Mouse (Mus musculus) heart, embryonic 15.5 days (tissue): Measurements from ENCODE around the gene Gabrb3. TPM values are rescaled to one million over a fixed set of nuclear protein-coding genes. Genes with fewer than 3 reads are reported as not detected.
A peak's percentile ranks its signal among the peaks of the same experiment; 100 is the strongest.

ENCODE experiments used
- ATAC-seq: fragments of 200-750 bp; cut with Nextera tagmentation; replicated peaks from 2 replicates; pipeline ENCODE4 v1.8.0; 2017; ENCODE audit warnings: low read depth, moderate TSS enrichment; ENCODE audit not compliant: insufficient number of reproducible peaks, insufficient read depth, low FRiP score
- H3K27ac ChIP-seq: fragments of 300-500 bp; sonication (generic); 2 replicates; pipeline ENCODE4 v1.5.1; 2015; ENCODE audit warnings: mild to moderate bottlenecking, inconsistent platforms
- H3K27me3 ChIP-seq: fragments of 300-500 bp; sonication (generic); 2 replicates; pipeline ENCODE4 v1.6.1; 2015; ENCODE audit warnings: inconsistent platforms
- H3K36me3 ChIP-seq: fragments of 300-500 bp; sonication (generic); 2 replicates; pipeline ENCODE4 v1.6.1; 2015; ENCODE audit warnings: mild to moderate bottlenecking, inconsistent platforms
- H3K4me1 ChIP-seq: fragments of 300-500 bp; sonication (generic); replicated peaks from 2 replicates; pipeline ENCODE4 v1.6.1; 2015; ENCODE audit warnings: inconsistent platforms
- H3K4me2 ChIP-seq: fragments of 300-500 bp; sonication (generic); 2 replicates; pipeline ENCODE4 v1.6.1; 2015; ENCODE audit warnings: inconsistent platforms, mild to moderate bottlenecking, moderate library complexity
- H3K4me3 ChIP-seq: fragments of 300-500 bp; sonication (generic); 2 replicates; pipeline ENCODE4 v1.5.1; 2015; ENCODE audit warnings: mild to moderate bottlenecking, inconsistent platforms
- H3K9ac ChIP-seq: fragments of 300-500 bp; sonication (generic); 2 replicates; pipeline ENCODE4 v1.6.1; 2015; ENCODE audit warnings: mild to moderate bottlenecking, inconsistent platforms
- H3K9me3 ChIP-seq: fragments of 300-500 bp; sonication (generic); replicated peaks from 2 replicates; pipeline ENCODE4 v1.6.1; 2016; ENCODE audit warnings: inconsistent platforms
- WGBS: fragments of 180-500 bp; shearing (Covaris S2); methylation state at CpG from one replicate; pipeline ENCODE4 v1.1.7; 2015; ENCODE audit warnings: mixed read lengths; 5-methylcytosine and 5-hydroxymethylcytosine counted together
- polyA plus RNA-seq: library from polyadenylated mRNA; unstranded; fragments of >200 nt; fragmentation: Nextera tagmentation; extraction: Ambion mirVana; gene quantifications from 2 replicates; pipeline ENCODE4 v1.2.1, GENCODE M21; 2015

The Gabrb3 gene
- polyA plus RNA-seq, 1 experiment from 2014 or later = 0.82 TPM

- H3K9ac ChIP-seq = no peak overlapping the region
- no peaks in the 10 kb centered on the region for H3K36me3 ChIP-seq
- H3K4me1 ChIP-seq = no peaks in the 10 kb centered on the region
- no peak overlapping the region for H3K27ac ChIP-seq
- no peaks in the 10 kb centered on the region for H3K9me3 ChIP-seq
- no peak overlapping the region for H3K4me3 ChIP-seq
- 72% methylated on average over 4 of the region's 4 CpGs for WGBS
- no peak for ATAC-seq
- H3K4me2 ChIP-seq = no peak overlapping the region
- H3K27me3 ChIP-seq = no peaks in the 10 kb centered on the region
Measured at GRCm38 (mm10) chr7:57635026-57635425, 215.5 kb downstream of the Gabrb3 start.

GRCm38 (mm10) chr7:57635687-57636086, 216.2 kb downstream of the Gabrb3 start:
- Histone ChIP-seq H3K9ac (no peak overlapping the region), H3K36me3 (no peaks in the 10 kb centered on the region), H3K4me1 (no peaks in the 10 kb centered on the region), H3K4me3 (no peak overlapping the region), H3K27me3 (no peaks in the 10 kb centered on the region), H3K4me2 (no peak overlapping the region), H3K27ac (no peak overlapping the region), H3K9me3 (no peaks in the 10 kb centered on the region)
- 54% methylated on average over 4 of the region's 4 CpGs for WGBS
- ATAC-seq = no peak

- Histone ChIP-seq H3K9ac (no peak overlapping the region), H3K4me2 (no peak overlapping the region), H3K4me1 (no peaks in the 10 kb centered on the region), H3K4me3 (no peak overlapping the region), H3K27me3 (no peaks in the 10 kb centered on the region), H3K9me3 (no peaks in the 10 kb centered on the region), H3K27ac (no peak overlapping the region), H3K36me3 (no peaks in the 10 kb centered on the region)
- WGBS = 62% methylated on average over 1 of the region's 1 CpGs
- ATAC-seq = no peak
Measured at GRCm38 (mm10) chr7:57640796-57641195, 221.3 kb downstream of the Gabrb3 start.

GRCm38 (mm10) chr7:57647345-57647744, 227.9 kb downstream of the Gabrb3 start:
- 80% methylated on average over 2 of the region's 2 CpGs for WGBS

GRCm38 (mm10) chr7:57648136-57648755, 228.8 kb downstream of the Gabrb3 start:
- WGBS = 73% methylated on average over 4 of the region's 4 CpGs
- H3K4me1 ChIP-seq = no peaks in the 10 kb centered on the region
- no peaks in the 10 kb centered on the region for H3K9me3 ChIP-seq
- H3K27me3 ChIP-seq = no peaks in the 10 kb centered on the region
- no peak overlapping the region for H3K4me2 ChIP-seq
- ATAC-seq = no peak
- no peak overlapping the region for H3K9ac ChIP-seq
- no peak overlapping the region for H3K27ac ChIP-seq
- H3K4me3 ChIP-seq = no peak overlapping the region
- no peaks in the 10 kb centered on the region for H3K36me3 ChIP-seq

More at GRCm38 (mm10) chr7:57647345-57647744, 227.9 kb downstream of the Gabrb3 start:
- H3K27me3 ChIP-seq = no peaks in the 10 kb centered on the region
- H3K27ac ChIP-seq = no peak overlapping the region
- no peak for ATAC-seq
- no peak overlapping the region for H3K4me2 ChIP-seq
- no peak overlapping the region for H3K9ac ChIP-seq
- H3K4me3 ChIP-seq = no peak overlapping the region
- no peaks in the 10 kb centered on the region for H3K36me3 ChIP-seq
- H3K9me3 ChIP-seq = no peaks in the 10 kb centered on the region
- H3K4me1 ChIP-seq = no peaks in the 10 kb centered on the region

GRCm38 (mm10) chr7:57677352-57677751, 257.9 kb downstream of the Gabrb3 start:
- Histone ChIP-seq H3K4me1 (no peaks in the 10 kb centered on the region), H3K9ac (no peak overlapping the region), H3K27me3 (no peaks in the 10 kb centered on the region), H3K36me3 (no peaks in the 10 kb centered on the region), H3K9me3 (no peaks in the 10 kb centered on the region), H3K4me2 (no peak overlapping the region), H3K4me3 (no peak overlapping the region), H3K27ac (no peak overlapping the region)
- 77% methylated on average over 6 of the region's 6 CpGs for WGBS
- ATAC-seq = no peak

- Histone ChIP-seq H3K27ac (no peak overlapping the region), H3K4me2 (no peak overlapping the region), H3K4me1 (no peaks in the 10 kb centered on the region), H3K9ac (no peak overlapping the region), H3K27me3 (no peaks in the 10 kb centered on the region), H3K9me3 (no peaks in the 10 kb centered on the region), H3K36me3 (no peaks in the 10 kb centered on the region), H3K4me3 (no peak overlapping the region)
- WGBS = 68% methylated on average over 4 of the region's 4 CpGs
- ATAC-seq = no peak
Measured at GRCm38 (mm10) chr7:57689836-57690235, 270.3 kb downstream of the Gabrb3 start.

- Histone ChIP-seq H3K4me1 (peaks cover 17% of the 10 kb centered on the region), H3K36me3 (no peaks in the 10 kb centered on the region), H3K4me2 (0 out of 2 replicates have a peak overlapping the region, but pooled peaks have one; percentile 1), H3K9ac (no peak overlapping the region), H3K27ac (peak overlapping the region; percentile 88), H3K9me3 (no peaks in the 10 kb centered on the region), H3K27me3 (no peaks in the 10 kb centered on the region), H3K4me3 (no peak overlapping the region)
- peak; percentile 88 for ATAC-seq
- 41% methylated on average over 7 of the region's 7 CpGs for whole genome bisulfite sequencing
Measured at GRCm38 (mm10) chr7:57700370-57700769, 280.9 kb downstream of the Gabrb3 start.

GRCm38 (mm10) chr7:57701046-57701445, 281.6 kb downstream of the Gabrb3 start:
- H3K27ac ChIP-seq = peak overlapping the region; percentile 88
- H3K36me3 ChIP-seq = no peaks in the 10 kb centered on the region
- no peaks in the 10 kb centered on the region for H3K27me3 ChIP-seq
- no peak overlapping the region for H3K4me2 ChIP-seq
- H3K9me3 ChIP-seq = no peaks in the 10 kb centered on the region
- H3K4me1 ChIP-seq = peaks cover 17% of the 10 kb centered on the region
- ATAC-seq = no peak
- no peak overlapping the region for H3K9ac ChIP-seq
- H3K4me3 ChIP-seq = no peak overlapping the region

- H3K4me3 ChIP-seq = no peak overlapping the region
- no peaks in the 10 kb centered on the region for H3K36me3 ChIP-seq
- no peak; the same call in 1 of the 2 replicates for ATAC-seq
- 21% methylated on average over 1 of the region's 1 CpGs for WGBS
- no peaks in the 10 kb centered on the region for H3K27me3 ChIP-seq
- peak overlapping the region; percentile 55 for H3K27ac ChIP-seq
- no peak overlapping the region for H3K4me2 ChIP-seq
- no peaks in the 10 kb centered on the region for H3K9me3 ChIP-seq
- no peak overlapping the region for H3K9ac ChIP-seq
- H3K4me1 ChIP-seq = peaks cover 23% of the 10 kb centered on the region
Measured at GRCm38 (mm10) chr7:57703580-57703979, 284.1 kb downstream of the Gabrb3 start.

GRCm38 (mm10) chr7:57706092-57706491, 286.6 kb downstream of the Gabrb3 start:
- WGBS = 86% methylated on average over 6 of the region's 6 CpGs
- Histone ChIP-seq H3K9ac (no peak overlapping the region), H3K4me2 (no peak overlapping the region), H3K27me3 (no peaks in the 10 kb centered on the region), H3K4me3 (no peak overlapping the region), H3K27ac (no peak overlapping the region), H3K36me3 (no peaks in the 10 kb centered on the region), H3K9me3 (no peaks in the 10 kb centered on the region), H3K4me1 (peaks cover 14% of the 10 kb centered on the region)
- no peak for ATAC-seq

- H3K4me1 ChIP-seq = peaks cover 12% of the 10 kb centered on the region
- no peaks in the 10 kb centered on the region for H3K27me3 ChIP-seq
- WGBS = 64% methylated on average over 7 of the region's 7 CpGs
- no peaks in the 10 kb centered on the region for H3K36me3 ChIP-seq
- H3K4me2 ChIP-seq = no peak overlapping the region
- no peak overlapping the region for H3K27ac ChIP-seq
- H3K4me3 ChIP-seq = no peak overlapping the region
- ATAC-seq = no peak
- no peak overlapping the region for H3K9ac ChIP-seq
- H3K9me3 ChIP-seq = no peaks in the 10 kb centered on the region
Measured at GRCm38 (mm10) chr7:57706976-57707740, 287.7 kb downstream of the Gabrb3 start.
